ENCODE assay signal across 15 mouse cellular contexts in the genomic region with DNA sequence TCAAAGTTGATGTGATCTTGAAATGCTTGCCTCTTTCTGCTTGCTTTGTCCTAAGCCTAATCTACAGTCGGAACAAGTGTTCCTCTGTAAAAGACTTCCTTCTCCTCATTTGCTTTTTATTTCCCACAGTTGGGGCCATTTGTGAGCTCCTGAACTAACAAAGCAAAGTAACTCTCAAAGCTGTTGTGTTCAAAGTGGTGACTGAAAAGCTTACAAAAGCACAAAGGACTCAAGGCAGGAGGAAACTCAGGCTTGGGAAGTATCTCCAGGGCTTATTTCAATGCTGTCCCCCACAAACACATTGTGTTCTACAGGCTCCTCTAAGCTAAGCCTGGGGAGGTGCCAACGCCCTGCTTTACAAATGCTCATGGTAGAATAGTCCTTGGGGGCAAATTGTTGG.
DNase-seq lines count a peak whose midpoint lies in the region; ATAC-seq lines count a peak whose summit lies in the region.
"Had no signal": no experiment of that assay in that cellular context is flagged by ENCODE, and none has a peak within 500 bp of the region (broad histone marks: within the 10 kb centered on the region; RNA-seq: fewer than 3 reads in every experiment).

No protein-coding gene starts in this region.

- peaks cover 7% of the 10 kb centered on the region for H3K4me1 ChIP-seq in midbrain, embryonic 12.5 days
- H3K4me1 ChIP-seq in midbrain, embryonic 10.5 days = peaks cover 5% of the 10 kb centered on the region; the same call in 1 of the 2 replicates
- no peaks in the 10 kb centered on the region for H3K4me1 ChIP-seq in forebrain, embryonic 14.5 days (ENCODE audit: control insufficient read depth, insufficient read depth, low read length)
- H3K4me1 ChIP-seq: heart, embryonic 13.5 days; limb, embryonic 13.5 days had no signal

- H3K9ac ChIP-seq in midbrain, embryonic 12.5 days (replicated peaks) = no peak overlapping the region
- H3K9ac ChIP-seq in forebrain, embryonic 14.5 days (ENCODE audit: low read length) = no peak overlapping the region
- H3K9ac ChIP-seq: heart, embryonic 13.5 days; limb, embryonic 13.5 days; liver, postnatal 0 days had no signal

- H3K36me3 ChIP-seq in midbrain, embryonic 12.5 days = 0 out of 2 replicates have a peak, but pooled peaks cover 1% of the 10 kb centered on the region
- H3K36me3 ChIP-seq in midbrain, embryonic 10.5 days = peaks cover 8% of the 10 kb centered on the region; the same call in 1 of the 2 replicates
- H3K36me3 ChIP-seq in forebrain, embryonic 14.5 days (ENCODE audit: control insufficient read depth, insufficient read depth, low read length) = no peaks in the 10 kb centered on the region
- H3K36me3 ChIP-seq: G1E; heart, embryonic 13.5 days; limb, embryonic 13.5 days had no signal

- H3K4me2 ChIP-seq in midbrain, embryonic 12.5 days (replicated peaks) = no peak overlapping the region
- no peak overlapping the region for H3K4me2 ChIP-seq in forebrain, embryonic 14.5 days (ENCODE audit: low read length)
- H3K4me2 ChIP-seq: heart, embryonic 13.5 days; limb, embryonic 13.5 days had no signal

- DNase-seq in embryo, embryonic 10 days (ENCODE audit: low spot score) = peak; percentile 8
- no peak for DNase-seq in embryo, embryonic 9.5 days (ENCODE audit: extremely low spot score)
- DNase-seq in midbrain, embryonic 10.5 days (ENCODE audit: low spot score) = no peak
- DNase-seq in R1 (ENCODE audit: low read depth, low spot score) = peak; percentile 47
- peak; percentile 87 for DNase-seq in forebrain, embryonic 14.5 days (ENCODE audit: low spot score)
- no peak for DNase-seq in thymus, postnatal 4 days
- no peak for DNase-seq in cerebellum, adult 18-20 months
- DNase-seq: gastrocnemius, postnatal 36 days; liver, postnatal 0 days; thymus, adult 18-20 months had no signal

- 0 out of 2 replicates have a peak, but pooled peaks have one; percentile 34 for ATAC-seq in midbrain, embryonic 12.5 days (ENCODE audit: low FRiP score, low read depth)
- ATAC-seq in forebrain, embryonic 14.5 days = peak; percentile 93
- ATAC-seq: liver, postnatal 0 days had no signal

- 0 out of 2 replicates have a peak, but pooled peaks cover 3% of the 10 kb centered on the region for H3K9me3 ChIP-seq in midbrain, embryonic 12.5 days
- peaks cover 2% of the 10 kb centered on the region; the same call in 1 of the 2 replicates for H3K9me3 ChIP-seq in midbrain, embryonic 10.5 days (replicated peaks)
- no peaks in the 10 kb centered on the region for H3K9me3 ChIP-seq in forebrain, embryonic 14.5 days (replicated peaks; ENCODE audit: control insufficient read depth, low read length)
- H3K9me3 ChIP-seq: G1E; heart, embryonic 13.5 days had no signal

- H3K27ac ChIP-seq in midbrain, embryonic 12.5 days (replicated peaks) = no peak overlapping the region
- no peak overlapping the region for H3K27ac ChIP-seq in midbrain, embryonic 10.5 days (replicated peaks)
- no peak overlapping the region for H3K27ac ChIP-seq in forebrain, embryonic 14.5 days (ENCODE audit: low read depth, low read length)
- H3K27ac ChIP-seq: heart, embryonic 13.5 days; kidney, postnatal 0 days; limb, embryonic 13.5 days had no signal

- no peak overlapping the region for H3K4me3 ChIP-seq in midbrain, embryonic 12.5 days
- H3K4me3 ChIP-seq in midbrain, embryonic 10.5 days = no peak overlapping the region
- H3K4me3 ChIP-seq in forebrain, embryonic 14.5 days (ENCODE audit: low read depth, low read length) = no peak overlapping the region
- H3K4me3 ChIP-seq: heart, embryonic 13.5 days; limb, embryonic 13.5 days had no signal

- no peaks in the 10 kb centered on the region for H3K27me3 ChIP-seq in midbrain, embryonic 12.5 days
- 0 out of 2 replicates have a peak, but pooled peaks cover 4% of the 10 kb centered on the region for H3K27me3 ChIP-seq in midbrain, embryonic 10.5 days (ENCODE audit: low read depth, poor library complexity, severe bottlenecking)
- H3K27me3 ChIP-seq in forebrain, embryonic 14.5 days (replicated peaks; ENCODE audit: control insufficient read depth, insufficient read depth, low read length) = no peaks in the 10 kb centered on the region
- H3K27me3 ChIP-seq: heart, embryonic 13.5 days; limb, embryonic 13.5 days had no signal

- WGBS in midbrain, embryonic 12.5 days = 14% methylated on average over 2 of the region's 2 CpGs
- WGBS in midbrain, embryonic 10.5 days = 23% methylated on average over 2 of the region's 2 CpGs
- 1% methylated on average over 2 of the region's 2 CpGs for WGBS in forebrain, embryonic 14.5 days

Comparison
In these comparisons a context has a peak if more than half of its experiments do, and no peak if none do; other contexts are left out.
1. DNase-seq: peak in embryo, embryonic 10 days (single experiment), R1 (single experiment) and forebrain, embryonic 14.5 days (single experiment); none in embryo, embryonic 9.5 days (single experiment), midbrain, embryonic 10.5 days (single experiment), thymus, postnatal 4 days (single experiment) and cerebellum, adult 18-20 months (0 of 2).